Comparison of ENCODE assay signal across 1 mouse cellular context in genomic region chr14:24490468-24491265, GRCm38 (mm10).
TF ChIP-seq lines count a peak whose summit lies in the region.

No protein-coding gene starts in this region.

TF ChIP-seq in CH12.LX, 34 proteins besides CTCF, POLR2A, EP300 and RAD21 (continued from another document):
- TF ChIP-seq POLR2AphosphoS2 (IDR thresholded peaks at IDR 0.05; ENCODE audit: low read depth, low read length) (peak; percentile 95), E2F4 (IDR thresholded peaks at IDR 0.05; ENCODE audit: insufficient replicate concordance, low read depth, low read length) (no peak), ZC3H11A (IDR thresholded peaks at IDR 0.05; ENCODE audit: low read depth, low read length) (no peak), ZMIZ1 (IDR thresholded peaks at IDR 0.05; ENCODE audit: low read depth, low read length) (peak; percentile 92; the same call in 1 of the 2 replicates), ELF1 (IDR thresholded peaks at IDR 0.05; ENCODE audit: low read depth, low read length) (peak; percentile 60), SIN3A (IDR thresholded peaks at IDR 0.05; ENCODE audit: low read length) (peak; percentile 56; the same call in 1 of the 2 replicates), MEF2A (IDR thresholded peaks at IDR 0.05; ENCODE audit: borderline replicate concordance, low read depth, low read length) (0 out of 2 replicates have a peak, but pooled peaks have one; percentile 23), JUN (IDR thresholded peaks at IDR 0.05; ENCODE audit: insufficient read depth, low read depth, low read length) (no peak), TCF12 (IDR thresholded peaks at IDR 0.05; ENCODE audit: low read depth, low read length) (peak; percentile 90), ETS1 (conservative IDR thresholded peaks at IDR 0.05; ENCODE audit: low read depth, low read length) (no peak), MXI1 (IDR thresholded peaks at IDR 0.05; ENCODE audit: low read depth, low read length) (peak; percentile 56), CHD1 (IDR thresholded peaks at IDR 0.05; ENCODE audit: low read depth, low read length) (0 out of 2 replicates have a peak, but pooled peaks have one; percentile 3), RCOR1 (conservative IDR thresholded peaks at IDR 0.05; ENCODE audit: low read depth, low read length) (no peak), KAT2A (IDR thresholded peaks at IDR 0.05; ENCODE audit: insufficient replicate concordance, low read length) (0 out of 2 replicates have a peak, but pooled peaks have one; percentile 69), MAX (IDR thresholded peaks at IDR 0.05; ENCODE audit: low read length) (peak; percentile 89), MYC (IDR thresholded peaks at IDR 0.05; ENCODE audit: low read depth, low read length) (peak; percentile 83), JUND (conservative IDR thresholded peaks at IDR 0.05; ENCODE audit: low read depth, low read length) (no peak)
